Mouse (Mus musculus): Measurements from ENCODE around the gene Nol11.

The Nol11 gene

DNA sequence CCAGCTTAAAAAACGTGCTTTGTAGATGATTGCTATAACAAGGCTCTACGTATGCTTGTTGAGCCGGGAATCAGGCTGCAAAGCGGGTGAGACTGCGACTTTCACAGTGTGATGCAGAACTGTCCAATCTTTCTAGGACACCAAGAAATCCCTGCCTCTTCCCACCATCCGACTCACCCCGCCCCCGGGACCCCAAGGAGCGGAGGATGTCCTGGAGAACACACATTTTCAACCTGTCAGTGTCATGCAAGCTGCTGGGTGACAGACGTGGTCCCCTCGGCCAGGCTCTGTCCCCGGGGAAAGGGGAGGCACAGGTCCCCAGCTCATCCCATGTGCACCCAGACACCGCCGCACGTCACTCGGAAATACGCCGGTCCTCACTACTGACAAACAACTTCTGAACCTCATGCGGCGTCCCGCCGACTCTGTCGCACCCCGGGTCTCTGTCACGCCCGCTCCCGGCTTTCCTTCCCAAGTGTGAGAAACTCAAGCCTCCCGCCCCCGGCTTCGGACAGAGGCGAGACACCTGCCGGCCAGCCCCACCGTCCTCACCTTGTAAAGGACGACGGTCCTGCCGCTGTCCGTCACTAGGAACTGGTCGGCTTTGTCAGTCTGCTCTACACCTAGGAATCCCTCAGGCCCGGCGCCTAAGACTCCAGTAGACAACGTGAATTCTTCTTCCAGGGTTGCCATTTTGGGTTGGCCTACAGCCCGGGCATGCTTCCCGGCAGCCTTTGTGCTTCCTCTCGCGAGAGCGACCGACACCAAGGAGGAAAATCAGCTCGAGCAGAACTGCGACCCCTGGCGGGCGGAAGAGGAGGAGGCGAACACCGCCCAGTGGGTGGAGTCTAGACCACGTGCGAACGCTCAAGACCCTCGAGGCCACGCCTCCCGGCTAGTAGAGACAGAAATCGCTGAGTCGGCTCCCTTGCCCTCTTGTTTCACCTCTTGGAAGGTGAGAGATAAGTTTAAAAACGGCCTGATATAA, at the start of gene Nol11:
TSS of gene Nol11 (minus strand) at position 817 of the 988 bp plus-strand sequence.
- peak; percentile 96 to 98 for DNase-seq (ENCODE audit: low spot score in 2 of 2)

DNA sequence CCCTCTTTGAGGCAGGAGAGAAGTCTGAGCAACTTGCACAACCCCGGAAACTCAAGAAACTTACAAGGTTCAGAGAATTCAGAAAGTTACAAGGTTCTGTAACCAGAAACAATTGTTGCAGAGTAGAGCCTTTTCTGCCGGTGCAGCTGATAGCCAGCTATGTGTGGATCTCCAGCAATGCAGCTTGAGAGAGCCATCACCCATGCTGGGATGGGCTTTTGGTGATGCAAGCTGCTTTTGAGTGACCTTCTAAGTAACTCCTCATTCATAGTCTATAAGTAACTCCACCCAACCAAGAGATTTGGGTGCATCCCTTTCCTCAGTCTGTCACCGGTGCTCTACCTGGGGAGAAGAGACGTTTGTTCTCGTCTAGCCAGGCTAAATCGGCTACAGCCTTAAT, 49.3 kb upstream of the Nol11 start:
- no peak for DNase-seq (ENCODE audit: low spot score in 2 of 2)

DNA sequence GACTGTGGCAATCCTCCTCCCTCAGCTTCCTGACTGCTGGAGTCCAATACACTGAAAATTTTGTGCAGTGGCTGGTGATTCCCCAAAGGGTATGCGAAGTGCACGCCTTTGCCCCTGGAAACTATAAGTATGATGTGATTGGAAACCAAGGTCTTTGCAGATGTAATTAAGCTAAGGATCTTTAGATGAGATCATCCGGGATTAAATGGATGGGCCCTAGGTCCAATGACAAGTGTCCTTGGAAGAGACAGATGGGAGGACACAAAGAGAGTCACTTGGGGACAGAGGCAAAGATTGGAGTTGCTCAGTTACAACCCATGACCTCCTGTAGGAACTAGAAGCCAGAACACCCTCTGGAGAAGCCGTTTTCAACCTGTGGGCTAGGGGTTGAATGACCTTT, 48.4 kb upstream of the Nol11 start:
- no peak for DNase-seq (ENCODE audit: low spot score in 2 of 2)

DNA sequence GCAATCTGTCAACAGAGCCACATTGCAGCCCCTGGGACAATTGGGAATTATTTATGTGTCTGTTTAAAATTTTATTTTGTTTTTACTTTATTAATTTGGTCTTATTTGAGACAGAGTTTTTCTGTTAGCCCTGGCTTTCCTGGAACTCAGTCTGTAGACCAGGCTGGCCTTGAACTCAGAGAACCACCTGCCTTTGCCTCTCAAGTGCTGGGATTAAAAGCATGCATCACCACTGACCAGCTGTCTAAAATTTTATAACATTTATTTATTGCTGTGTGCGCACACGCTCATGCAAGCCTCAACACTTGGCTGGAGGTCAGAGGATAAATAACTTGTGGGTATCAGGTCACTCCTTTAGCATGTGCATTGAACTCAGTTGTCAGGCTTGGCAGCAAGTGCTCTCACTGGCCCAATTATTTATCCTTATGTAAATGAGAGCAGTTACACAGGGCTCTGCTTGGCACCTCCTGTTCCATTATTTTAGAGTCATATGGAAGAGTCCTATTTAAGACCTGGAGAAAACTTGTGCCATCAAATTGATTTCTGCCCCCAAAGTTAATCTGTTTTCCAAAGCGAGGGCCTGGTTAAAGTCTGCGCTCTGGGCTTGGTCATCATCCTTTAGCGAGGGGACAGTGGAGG, 44.2 kb upstream of the Nol11 start:
- DNase-seq (ENCODE audit: low spot score in 2 of 2), result no peak

DNA sequence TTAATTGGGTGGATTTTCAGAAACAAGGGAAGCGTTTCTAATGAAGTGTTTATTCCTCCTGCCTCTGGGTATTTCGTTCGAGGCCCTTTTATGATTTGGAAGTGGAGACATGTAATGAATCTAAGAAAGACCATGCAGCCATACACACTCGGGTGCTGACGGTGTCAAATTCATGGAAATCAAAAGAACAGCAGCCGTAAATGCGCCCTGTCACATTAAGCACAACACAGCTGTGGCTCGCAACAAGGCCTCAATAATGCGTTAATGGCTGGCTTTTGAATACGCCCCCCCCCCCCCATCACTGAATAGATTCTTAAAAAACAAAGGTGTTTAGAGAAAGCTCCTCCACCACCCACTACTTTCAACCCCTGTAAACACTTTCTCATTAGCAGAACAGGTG, 40.9 kb upstream of the Nol11 start:
- no peak for DNase-seq (ENCODE audit: low spot score in 2 of 2)

DNA sequence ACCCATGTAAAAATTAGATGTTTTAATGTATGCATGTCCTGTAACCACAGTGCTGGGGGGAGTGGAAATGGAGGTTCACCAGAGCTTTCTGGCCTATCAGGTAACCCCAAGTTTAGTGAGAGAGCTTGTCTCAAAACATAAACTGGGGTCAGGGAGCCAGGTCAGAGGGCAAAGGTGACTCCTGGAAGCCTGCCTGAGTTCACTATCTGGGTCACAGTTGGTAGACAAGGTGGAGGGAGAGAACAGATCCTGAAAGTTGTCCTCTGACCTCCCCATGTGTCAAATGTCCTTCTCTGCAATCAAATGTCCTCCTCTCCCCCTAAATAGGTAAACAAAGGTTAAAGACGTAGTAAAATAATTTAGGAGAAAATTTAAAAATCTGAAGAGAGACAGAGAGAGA, 37.2 kb upstream of the Nol11 start:
- DNase-seq (ENCODE audit: low spot score in 2 of 2), result no peak

DNA sequence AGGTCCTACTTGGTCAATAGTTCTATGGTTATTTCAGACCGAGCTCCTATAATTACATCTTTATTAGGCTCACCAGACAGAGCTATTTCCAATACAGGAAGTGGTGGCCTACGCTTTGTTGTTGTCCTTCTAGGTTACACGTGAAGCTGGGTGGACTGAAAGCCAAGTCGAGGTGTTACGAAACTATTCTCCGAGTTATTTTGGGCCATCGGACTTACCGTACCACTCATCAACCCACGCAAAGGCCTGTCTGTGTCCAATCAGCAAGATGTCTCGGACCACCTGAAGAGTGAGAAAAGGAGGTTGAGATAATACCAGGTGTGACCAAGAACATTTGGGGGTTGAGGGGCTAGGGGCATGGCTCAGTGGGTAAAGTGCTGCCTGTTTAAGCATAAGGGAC, 36.8 kb upstream of the Nol11 start:
- no peak for DNase-seq (ENCODE audit: low spot score in 2 of 2)

DNA sequence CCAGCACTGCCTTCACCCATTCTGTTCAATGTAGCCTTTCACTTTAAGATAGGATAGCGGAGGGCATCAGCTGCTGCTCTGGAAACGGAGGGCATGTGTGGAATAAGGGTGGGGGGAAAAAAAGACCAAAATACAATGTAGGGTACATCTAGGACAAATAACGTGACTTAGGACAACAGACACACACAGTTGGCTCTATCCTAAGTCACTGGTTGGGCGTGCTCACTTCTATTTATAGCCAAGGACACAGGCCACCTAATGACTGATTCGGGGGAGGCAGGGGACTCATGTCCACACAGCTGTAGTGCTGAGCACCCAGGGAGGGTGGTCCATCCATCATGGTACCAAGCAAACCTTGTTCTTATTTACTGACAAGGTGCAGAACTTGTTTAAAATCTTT, 36.1 kb upstream of the Nol11 start:
- no peak for DNase-seq (ENCODE audit: low spot score in 2 of 2)

DNA sequence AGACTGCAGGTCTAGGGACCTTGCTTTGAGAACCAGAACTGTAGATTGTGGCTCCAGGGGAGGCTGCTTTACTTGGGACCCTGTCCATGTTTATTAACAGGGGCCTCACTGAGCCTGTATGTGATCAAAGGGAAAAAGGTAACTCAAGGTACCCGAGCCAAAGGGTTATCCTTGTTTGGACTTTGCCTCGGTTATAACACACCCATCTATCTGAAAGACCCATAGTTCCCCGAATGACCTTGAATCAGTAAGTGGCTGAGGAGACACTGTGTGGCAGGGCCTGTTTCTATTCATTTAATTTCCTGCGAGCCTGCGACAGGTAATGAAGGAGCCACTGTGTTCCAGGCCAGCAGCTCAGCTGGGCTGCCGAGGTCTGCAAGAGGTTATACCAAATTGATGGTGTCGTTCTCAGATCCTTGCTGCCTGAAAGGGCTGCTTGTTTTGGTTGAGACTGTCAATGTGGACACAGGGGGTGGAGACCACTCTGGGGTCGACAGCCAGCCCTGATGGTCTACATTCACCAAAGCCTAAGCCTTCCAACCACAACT, 34.6 kb upstream of the Nol11 start:
- no peak for DNase-seq (ENCODE audit: low spot score in 2 of 2)

DNA sequence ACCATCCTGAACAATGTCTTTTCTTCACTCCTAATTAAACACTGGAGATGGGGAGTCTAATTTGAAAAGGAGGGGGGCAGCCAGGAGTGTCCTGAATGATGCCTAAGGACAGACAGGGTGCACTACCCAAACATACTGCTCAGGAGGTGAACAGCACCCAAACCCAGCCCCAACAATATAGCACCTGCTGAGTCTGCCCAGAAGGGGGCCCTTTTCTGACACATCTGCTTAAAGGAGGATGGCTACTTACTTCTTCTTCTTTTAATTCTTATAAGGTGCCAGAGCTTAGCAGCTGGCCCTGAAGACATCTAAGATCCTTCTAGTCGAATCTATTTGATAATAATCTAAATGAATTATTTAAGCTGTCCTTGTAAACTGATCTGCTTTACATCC, 34.0 kb upstream of the Nol11 start:
- peak in 1 of 2 experiments; percentile 15 for DNase-seq (ENCODE audit: low spot score in 2 of 2)

DNA sequence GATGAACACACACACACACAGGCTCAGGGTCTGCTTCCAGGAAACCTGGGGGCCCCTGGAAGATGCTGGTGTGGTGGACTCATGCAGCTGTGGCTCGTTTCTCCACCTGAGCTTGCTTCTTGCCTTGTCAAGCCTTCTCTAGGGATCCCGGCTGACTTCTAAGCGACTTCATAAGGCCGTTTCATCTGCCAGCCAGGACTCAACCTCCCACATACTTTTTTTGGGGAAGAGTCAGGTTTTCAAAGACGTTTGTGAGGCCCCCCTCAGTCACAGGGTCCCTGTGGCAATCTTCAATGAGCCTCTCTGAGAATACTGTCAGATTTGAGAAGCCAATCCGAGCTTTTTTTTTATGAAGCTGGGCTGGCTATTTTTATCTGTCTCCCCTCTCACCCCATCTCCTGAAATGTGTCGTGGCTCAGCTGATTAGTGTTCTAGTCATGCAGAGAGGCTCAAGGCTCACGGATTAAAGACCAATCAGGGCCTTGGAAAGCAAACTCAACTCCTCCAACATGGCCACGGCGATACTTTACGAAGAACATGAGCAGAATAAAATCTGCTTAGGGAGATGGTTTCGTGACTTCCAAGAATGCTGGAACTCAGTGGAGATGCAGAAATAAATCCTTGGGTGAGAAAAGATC, 33.5 kb upstream of the Nol11 start:
- no peak for DNase-seq (ENCODE audit: low spot score in 2 of 2)

DNA sequence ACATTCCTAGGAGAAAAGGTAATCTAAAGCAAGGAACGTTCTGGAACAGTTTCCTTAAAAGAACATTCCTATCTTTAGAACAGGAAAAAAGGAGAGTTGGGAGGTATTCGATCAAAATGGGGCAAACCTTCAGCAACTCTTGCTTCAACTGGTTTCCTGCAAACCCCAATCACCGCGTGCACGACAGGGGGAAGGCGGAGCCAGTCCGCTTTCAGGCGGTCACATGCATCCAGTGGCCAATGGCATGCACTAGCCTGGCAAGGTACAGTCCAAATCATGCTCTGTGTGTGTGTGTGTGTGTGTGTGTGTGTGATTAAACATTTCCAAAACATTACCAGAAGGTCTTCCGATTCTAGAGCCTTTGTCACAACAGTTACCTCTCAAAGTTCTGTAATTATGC, 25.9 kb upstream of the Nol11 start:
- no peak for DNase-seq (ENCODE audit: low spot score in 2 of 2)

DNA sequence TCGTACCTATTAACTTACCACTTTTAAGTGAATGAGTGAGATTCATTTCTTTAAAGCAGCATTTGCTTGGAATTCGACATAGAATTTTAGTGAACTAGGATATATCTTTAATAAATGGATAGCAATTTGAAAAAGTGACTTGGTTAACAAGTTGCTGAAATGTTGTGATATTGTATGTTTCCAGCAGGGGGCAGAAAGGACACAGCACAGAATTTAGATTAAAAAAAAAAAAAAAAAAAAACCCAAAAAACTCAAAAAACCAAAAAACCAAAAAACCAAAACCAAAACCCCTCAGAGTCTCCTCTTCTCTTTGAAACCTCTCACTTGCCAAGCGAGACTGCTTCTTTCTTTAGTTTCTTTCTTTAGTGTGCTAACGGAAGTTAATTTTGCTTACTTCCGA, 24.6 kb upstream of the Nol11 start:
- peak in 1 of 2 experiments; percentile 23 for DNase-seq (ENCODE audit: low spot score in 2 of 2)

DNA sequence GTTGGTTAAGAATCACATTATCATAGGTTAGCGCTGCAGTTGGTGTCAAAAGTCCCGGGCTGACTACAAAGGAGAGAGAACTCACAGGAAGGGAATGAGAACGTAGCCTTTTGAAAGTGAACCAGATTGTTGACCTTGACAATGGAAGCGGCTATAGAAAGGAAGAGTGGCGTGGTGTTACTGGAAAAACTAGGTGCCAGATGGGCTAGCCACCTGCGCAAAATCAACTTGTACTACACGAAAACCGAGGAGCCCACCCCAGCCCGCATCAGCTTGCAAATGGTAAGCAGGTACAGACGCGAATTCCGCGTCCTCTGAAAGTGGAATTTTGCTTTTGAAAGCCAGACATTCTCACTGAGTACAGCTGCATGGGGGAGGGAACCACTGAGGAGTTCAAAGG, 20.6 kb upstream of the Nol11 start:
- DNase-seq (ENCODE audit: low spot score in 2 of 2), result no peak

DNA sequence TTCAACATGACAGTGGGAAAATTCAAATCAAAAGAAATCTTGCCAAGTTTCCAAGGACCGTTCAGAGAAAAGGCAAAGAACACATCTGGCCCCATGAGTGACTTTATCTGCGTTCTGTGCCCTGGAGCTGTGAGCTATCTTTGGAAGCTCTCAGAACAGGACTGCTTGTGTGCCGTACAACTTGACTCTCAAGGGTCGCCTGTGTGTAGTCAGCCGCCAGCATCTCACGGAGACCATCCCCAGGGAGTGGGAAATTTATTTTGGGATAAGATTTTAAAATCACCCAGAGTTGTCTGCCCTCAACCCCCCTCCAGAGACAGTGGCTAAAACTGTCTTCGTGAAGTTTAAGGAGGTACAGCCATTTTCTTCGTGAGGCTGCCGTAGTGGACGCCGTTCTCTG, 12.6 kb upstream of the Nol11 start:
- DNase-seq (ENCODE audit: low spot score in 2 of 2), result no peak

DNA sequence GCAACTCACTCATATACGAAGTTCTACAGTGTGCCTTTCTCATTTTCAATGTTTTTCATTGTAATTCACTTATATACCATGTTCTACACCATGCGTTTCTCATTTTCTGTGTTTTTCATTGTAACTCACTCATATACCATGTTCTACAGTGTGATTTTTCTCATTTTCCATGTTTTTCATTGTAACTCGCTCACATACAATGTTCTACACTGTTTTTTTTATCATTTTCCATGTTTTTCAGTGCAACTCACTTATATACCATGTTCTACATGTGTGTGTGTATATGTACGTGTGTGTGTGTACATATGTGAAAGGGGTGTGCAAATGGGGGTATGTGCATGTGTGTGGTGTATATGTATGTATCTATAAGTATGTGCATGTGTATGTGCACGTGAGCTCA, 10.1 kb upstream of the Nol11 start:
- DNase-seq (ENCODE audit: low spot score in 2 of 2), result no peak

DNA sequence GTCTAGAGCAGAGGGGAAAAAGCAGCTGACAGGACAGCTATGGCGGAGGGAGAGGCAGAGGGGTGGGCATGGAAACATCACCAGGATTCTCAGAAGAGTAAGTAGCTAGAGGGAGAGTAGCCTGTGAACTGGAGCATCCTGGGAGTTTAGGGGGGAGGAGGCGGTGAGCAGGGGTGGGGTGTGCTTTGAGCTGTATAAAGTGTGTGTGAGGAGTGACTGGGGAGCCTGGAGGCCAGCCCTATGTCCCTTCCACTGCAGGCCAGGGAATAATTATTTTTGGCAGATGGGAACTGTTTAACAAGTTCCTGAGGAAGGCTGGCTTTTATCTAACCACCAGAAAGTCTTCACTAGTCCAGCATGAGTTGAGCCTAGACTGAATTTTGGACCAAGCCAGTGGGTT, 6.2 kb upstream of the Nol11 start:
- DNase-seq (ENCODE audit: low spot score in 2 of 2), result no peak

DNA sequence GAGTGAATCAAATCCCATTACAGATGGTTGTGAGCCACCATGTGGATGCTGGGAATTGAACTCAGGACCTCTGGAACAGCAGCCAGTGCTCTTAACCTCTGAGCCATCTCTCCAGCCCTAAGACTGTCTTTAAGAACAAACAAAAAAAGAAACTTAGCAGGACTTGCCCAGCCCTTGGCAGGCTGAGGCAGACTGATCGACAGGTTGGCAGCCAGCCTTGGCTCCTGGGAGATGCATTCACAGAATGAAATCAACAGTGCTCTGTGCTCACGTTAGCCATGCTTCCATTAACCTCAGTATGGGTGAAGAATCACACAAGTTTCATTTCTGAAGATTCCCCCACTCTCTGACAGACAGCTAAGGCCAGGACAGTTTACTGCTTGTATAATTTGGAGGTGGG, 1.2 kb upstream of the Nol11 start:
- no peak for DNase-seq (ENCODE audit: low spot score in 2 of 2)

DNA sequence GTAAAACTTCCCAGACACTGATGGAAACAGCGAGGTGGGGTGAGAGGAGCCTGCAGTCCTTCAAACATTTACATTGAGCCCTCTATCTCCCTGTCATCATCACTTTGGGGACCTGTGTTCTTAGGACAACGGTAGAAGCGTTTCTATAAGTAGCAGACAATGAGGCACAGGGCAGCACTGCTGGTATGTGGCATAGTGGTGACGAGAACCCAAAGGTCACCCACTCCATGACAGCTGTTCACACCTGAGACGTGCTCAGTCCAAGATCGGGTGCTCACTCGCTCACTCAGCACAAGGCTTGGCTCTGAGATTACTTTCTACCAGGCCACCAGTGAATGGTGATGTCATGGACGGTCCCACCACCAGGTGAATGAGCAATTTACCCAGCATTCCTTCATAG, 5.4 kb downstream of the Nol11 start:
- DNase-seq (ENCODE audit: low spot score in 2 of 2), result no peak

DNA sequence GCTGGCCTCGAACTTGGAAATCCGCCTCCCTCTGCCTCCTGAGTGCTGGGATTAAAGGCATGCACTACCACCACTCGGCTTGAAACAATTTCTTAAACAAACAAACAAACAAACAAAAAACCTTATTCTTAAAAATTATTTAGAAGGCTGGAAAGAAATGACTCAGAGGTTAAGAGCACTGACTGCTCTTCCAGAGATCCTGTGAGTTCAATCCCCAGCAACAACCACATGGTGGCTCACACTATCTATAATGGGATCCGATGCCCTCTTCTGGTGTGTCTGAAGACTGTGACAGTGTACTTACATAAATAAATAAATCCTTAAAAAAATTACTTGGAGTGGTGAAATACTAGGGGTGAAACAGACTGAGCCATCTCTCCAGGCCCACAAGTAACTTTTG, 28.0 kb downstream of the Nol11 start:
- no peak for DNase-seq (ENCODE audit: low spot score in 2 of 2)

DNA sequence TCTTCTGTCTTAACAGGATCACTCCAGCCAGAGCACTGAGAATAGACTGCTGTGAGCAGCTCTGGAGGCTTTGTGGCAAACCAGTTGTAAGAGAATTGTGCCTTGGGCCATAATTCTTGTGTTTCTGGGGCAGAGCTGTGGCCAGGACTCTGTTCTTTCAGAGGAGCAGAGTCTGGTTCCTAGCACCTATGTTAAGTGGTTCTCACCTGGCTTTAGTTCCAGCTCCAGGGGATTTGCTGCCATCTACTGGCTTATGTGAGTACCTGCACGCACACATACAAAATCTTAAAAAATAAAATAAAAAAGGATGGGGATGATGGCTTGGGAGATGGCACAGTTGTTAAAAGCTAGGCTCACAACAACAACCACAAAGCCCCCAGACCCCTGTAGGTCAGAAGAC, 30.1 kb downstream of the Nol11 start:
- peak in 1 of 2 experiments; percentile 33 for DNase-seq (ENCODE audit: low spot score in 2 of 2)

DNA sequence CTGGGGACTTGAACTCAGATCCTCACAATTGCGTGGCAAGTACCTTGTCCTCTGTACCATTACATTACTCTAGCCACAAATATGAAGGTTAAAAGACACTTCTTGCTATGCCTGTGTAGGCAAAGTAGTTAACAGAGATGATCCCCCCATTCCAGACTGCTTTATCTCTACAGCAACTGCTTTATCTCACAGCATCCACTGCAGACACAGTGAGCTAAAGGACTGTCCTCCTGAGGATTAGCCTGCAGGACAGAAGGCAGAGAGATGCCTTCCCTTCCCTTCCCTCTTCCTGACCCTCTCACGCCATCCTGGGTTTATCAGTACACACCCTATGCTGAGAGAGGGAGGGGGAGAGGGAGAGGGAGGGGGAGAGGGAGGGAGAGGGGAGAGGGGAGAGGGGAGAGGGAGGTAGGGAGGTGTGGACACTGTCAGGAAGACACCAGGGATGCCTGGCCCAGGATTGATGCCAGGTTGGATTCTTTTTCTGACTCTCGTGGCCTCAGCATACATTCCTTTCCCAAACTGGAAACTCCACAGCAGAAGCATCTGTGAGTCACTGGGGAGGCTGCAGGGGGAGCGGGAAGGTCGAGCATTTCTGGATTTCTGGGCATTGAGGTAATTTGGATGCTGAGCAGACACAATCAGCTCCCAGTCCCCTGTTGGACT, 32.1 kb downstream of the Nol11 start:
- DNase-seq (ENCODE audit: low spot score in 2 of 2), result no peak

All from thymus, postnatal 10 days (tissue).